Mouse (Mus musculus) cortical plate, adult 2 months (tissue): ENCODE results near the gene Gm11034.

Source experiments
- CTCF ChIP-seq: fragments of 200-500 bp; IDR thresholded peaks from 2 replicates; pipeline ENCODE4 v1.5.1; 2011; ENCODE audit warnings: mild to moderate bottlenecking, control low read depth, low read length; ENCODE audit not compliant: insufficient read depth; ENCODE audit errors: extremely low read depth
- POLR2A ChIP-seq: fragments of 200-500 bp; IDR thresholded peaks from 2 replicates; pipeline ENCODE4 v1.6.1; 2011; ENCODE audit warnings: mild to moderate bottlenecking, low read length, control low read depth; ENCODE audit not compliant: insufficient read depth; ENCODE audit errors: extremely low read depth

- TF ChIP-seq CTCF (no peak), POLR2A (no peak)
Observed at GRCm38 (mm10) chr8:72240951-72241350, 27.5 kb upstream of the Gm11034 start.
